Mouse (Mus musculus) c-Kit-positive CD71-positive TER-119-positive erythroid progenitor cells, embryonic 14.5 days (primary cell): ENCODE results near the gene Slc9b1.

Experiments used
- DNase-seq: peaks from one replicate; pipeline ENCODE4 v3.0.0-alpha.2; 2013; ENCODE audit warnings: low spot score

Slc9b1 gene

GRCm38 (mm10) chr3:135393186-135393585, 45.4 kb downstream of the Slc9b1 start:
- DNase-seq: no peak

DNA sequence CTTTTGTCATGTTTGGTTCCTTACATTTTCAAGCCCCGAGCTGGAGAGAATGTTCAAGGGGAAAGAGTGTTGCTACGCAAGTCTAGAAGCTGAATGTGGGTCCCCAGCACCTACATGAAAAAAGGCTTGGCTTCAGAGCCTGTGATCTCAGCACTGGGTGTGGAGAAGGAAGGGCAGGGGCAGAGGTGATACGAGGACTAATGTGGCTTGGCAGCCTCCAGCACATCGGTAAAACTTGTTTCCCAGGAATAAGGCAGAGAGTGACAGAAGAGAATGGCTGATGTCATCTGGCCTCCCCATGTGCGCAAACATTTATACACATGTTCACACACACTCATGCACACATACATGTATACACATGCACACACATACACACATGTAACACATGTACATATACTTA, 47.3 kb downstream of the Slc9b1 start:
- no peak for DNase-seq

- DNase-seq: no peak
These were observed 48.3 kb downstream of the Slc9b1 start for GRCm38 (mm10) chr3:135396081-135396480.

- DNase-seq: no peak
These were observed 49.3 kb downstream of the Slc9b1 start for GRCm38 (mm10) chr3:135397112-135397511.

GRCm38 (mm10) chr3:135402201-135402658, 54.4 kb downstream of the Slc9b1 start:
- peak; percentile 79 for DNase-seq

DNA sequence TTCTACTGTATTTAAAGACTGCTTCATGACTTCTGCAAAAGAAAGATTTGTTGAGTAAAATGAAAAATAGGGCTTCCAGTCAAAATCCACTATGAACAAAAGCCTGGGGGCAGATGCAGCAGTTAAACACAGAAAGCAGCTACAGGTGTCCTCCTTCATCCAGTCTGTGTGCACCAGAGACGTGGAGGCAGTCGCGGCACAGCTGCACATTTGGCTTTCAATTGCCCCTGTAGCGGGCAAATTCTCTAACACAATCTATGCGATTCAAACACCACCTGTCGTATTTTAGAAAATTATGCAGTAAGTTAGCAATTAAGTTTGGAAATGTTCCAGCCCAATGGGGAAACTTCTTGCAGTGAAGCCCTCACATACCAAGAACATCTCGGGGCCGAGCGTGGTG, 55.4 kb downstream of the Slc9b1 start:
- no peak for DNase-seq

DNA sequence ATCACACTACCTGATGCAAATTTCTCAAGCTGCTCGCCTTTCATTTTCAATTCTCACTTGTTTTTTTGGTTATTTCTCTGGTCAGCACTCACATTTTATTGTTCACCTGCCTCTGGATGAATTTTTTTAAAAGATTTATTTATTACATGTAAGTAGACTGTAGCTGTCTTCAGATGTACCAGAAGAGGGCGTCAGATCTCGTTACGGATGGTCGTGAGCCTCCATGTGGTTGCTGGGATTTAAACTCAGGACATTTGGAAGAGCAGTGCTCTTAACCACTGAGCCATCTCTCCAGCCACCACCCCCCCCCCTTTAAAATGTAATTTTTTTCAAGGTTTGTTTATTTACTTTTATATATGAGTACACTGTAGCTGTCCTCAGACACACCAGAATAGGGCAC, 56.0 kb downstream of the Slc9b1 start:
- no peak for DNase-seq

- no peak for DNase-seq
These were observed 56.8 kb downstream of the Slc9b1 start for GRCm38 (mm10) chr3:135404599-135404998.

- no peak for DNase-seq
These were observed 59.5 kb downstream of the Slc9b1 start for GRCm38 (mm10) chr3:135407351-135407750.

GRCm38 (mm10) chr3:135409219-135409618, 61.4 kb downstream of the Slc9b1 start:
- DNase-seq: no peak

DNA sequence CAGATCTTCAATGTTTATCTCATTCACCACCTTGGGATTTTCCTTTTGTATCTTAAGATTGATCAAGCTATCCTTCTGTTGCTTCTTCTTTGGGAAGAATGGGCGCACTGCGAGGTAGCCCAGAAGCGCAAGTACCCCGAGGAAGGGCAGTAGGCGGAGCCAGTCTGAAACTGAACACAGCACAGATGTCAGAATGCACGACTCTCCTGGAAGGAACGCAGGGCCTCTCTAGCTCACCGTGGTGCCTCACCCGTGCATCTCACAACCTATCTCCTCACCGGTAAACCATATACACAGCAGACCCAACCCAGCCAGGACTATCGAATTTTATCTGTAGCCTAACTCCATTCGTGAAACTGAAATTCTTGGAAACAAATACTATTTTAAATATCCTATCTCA, 63.2 kb downstream of the Slc9b1 start:
- no peak for DNase-seq

DNA sequence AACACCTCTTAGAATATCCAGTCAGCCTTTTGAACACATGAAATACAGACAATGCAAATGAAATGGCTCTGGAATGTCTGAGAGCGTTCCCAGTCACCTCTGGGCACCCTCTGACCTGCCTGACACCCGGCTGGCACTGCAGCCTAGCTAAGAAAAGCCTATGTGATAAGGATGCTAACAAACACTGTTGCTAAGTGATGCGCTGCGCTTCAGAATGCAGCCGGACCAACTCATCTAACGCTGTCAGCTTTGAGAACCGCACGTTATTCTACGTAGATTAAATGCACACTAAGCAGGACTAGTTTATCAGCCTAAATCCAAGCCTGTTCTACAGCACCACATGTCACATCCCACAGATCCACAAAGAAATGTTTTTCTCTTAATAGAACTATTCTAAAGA, 64.0 kb downstream of the Slc9b1 start:
- no peak for DNase-seq

GRCm38 (mm10) chr3:135417245-135417644, 69.4 kb downstream of the Slc9b1 start:
- DNase-seq: no peak

DNA sequence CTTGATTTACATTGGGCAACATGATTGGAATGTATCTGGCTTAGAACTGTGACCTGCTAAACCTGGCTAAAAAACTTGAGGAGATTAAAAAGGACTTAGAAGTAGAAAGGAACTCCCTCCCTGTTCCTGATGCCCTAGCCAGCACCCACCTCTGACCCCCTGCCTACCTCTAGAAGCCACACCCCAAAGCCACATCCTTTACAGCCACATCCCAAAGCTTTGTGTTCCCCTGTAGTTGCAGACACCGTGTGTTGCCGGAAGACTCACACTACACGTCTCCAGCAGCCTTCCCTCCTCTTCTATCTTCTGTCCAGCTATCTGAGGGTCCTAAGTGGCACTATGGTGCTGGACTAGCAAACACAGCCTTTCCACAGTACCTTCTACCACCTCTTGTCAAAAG, 70.0 kb downstream of the Slc9b1 start:
- DNase-seq: no peak

DNA sequence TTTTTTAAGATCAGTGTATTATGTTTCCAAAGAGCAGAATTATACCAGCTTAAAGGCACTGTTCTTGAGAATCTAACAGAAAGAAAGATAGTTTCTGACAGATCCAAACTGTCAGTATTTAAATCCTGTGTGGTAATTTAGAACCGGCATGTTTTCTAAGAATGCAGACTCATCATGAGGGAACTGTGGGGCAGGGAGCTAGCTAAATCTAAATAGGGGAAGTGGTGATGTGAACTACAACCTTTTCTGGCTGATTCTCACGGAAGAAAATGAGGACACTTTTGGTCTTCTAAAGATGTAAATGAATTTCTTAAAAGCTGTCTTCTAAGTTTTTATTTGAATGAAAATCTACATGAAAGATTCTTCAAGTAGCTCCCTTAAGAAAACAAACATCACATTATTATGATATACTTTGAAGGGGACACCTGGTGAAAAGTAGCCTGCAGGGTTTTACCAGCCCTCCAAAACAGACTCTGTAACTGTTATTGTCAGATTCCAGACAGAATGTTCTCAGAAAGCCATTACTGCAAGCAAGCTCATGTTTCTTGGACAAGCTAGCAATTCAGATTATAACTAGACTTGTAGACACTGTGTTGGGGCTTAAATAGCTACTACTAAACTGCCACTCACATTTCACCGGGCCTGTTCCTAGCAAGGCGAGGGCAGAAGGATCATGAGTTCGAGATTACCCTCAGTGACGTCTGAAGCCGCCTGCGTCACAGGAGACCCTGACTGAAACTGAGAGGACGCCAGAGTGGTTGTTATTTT, 72.9 kb downstream of the Slc9b1 start:
- DNase-seq: peak; percentile 48

DNA sequence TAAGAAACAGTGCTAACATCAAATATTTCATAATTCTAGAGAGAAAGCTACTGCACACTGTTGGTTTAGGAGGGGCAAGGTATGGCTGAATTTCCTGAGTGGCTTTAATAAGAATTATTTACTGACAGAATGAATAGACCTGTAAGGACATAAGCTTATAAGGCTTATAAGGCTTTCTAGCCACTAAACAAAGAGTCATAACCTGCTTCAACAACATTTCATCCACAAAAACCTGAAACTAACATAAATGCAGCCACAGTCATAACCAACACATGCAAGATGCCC, 73.4 kb downstream of the Slc9b1 start:
- no peak for DNase-seq

- DNase-seq: no peak
These were observed 74.5 kb downstream of the Slc9b1 start for GRCm38 (mm10) chr3:135422232-135422855.

- peak; percentile 81 for DNase-seq
These were observed 75.2 kb downstream of the Slc9b1 start for GRCm38 (mm10) chr3:135422856-135423607.

DNA sequence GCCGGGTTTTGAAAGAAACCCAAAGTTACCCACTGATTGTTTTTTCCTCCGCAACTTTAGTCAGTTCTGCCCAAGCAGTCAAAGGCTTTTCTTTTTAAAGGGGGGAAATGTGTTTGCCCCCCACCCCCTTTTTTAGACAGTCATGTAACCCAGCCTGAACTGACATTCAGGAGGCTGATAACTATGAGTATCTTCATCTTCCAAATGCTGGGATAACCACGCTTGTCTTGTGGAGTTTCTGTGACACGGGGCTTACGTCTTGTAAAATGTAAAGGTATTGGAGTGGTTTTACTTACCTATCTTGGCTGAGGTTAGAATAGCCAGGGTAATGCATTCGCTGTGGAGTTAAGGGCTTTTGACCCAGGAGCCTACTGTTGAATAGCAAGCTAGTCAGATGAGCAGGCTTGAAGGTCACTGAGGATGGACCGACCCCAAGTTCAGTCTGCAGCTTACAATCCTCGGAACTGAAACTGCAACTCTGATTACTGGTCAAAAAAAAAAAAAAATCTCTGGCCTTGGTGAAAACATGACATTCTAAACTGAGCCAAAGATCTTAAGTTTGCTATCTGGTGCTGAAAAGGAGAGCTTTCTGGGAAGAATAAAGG, 75.9 kb downstream of the Slc9b1 start, which contains the start of gene Cisd2:
TSS of gene Cisd2 (minus strand) at position 318 of the 605 bp plus-strand sequence.
- peak; percentile 34 for DNase-seq

GRCm38 (mm10) chr3:135436901-135437616, 89.2 kb downstream of the Slc9b1 start:
- no peak for DNase-seq

- DNase-seq: peak; percentile 97
These were observed 90.1 kb downstream of the Slc9b1 start, which contains the start of gene Ube2d3 for GRCm38 (mm10) chr3:135437758-135438495. TSS of gene Ube2d3 (plus strand) at chr3:135438149.
